Mouse (Mus musculus): ENCODE measurements around the gene Cox7b.

GRCm38 (mm10) chrX:106012559-106012958 lies 2.9 kb upstream of the Cox7b start:
- TF ChIP-seq POLR2A (IDR thresholded peaks at IDR 0.05; ENCODE audit: low read depth, low read length) (no peak), PAX5 (IDR thresholded peaks at IDR 0.05; ENCODE audit: low read length) (no peak), GABPA (IDR thresholded peaks at IDR 0.05; ENCODE audit: insufficient replicate concordance, low read depth, low read length) (no peak), CTCF (conservative IDR thresholded peaks at IDR 0.05 in 1 of 2, IDR thresholded peaks at IDR 0.05 in 1 of 2; ENCODE audit: low read depth in 2 of 2, low read length in 2 of 2) (no peak), USF2 (conservative IDR thresholded peaks at IDR 0.05; ENCODE audit: low read depth, low read length) (no peak), ELF1 (IDR thresholded peaks at IDR 0.05; ENCODE audit: low read depth, low read length) (no peak), JUN (IDR thresholded peaks at IDR 0.05; ENCODE audit: insufficient read depth, low read depth, low read length) (no peak), TCF12 (IDR thresholded peaks at IDR 0.05; ENCODE audit: low read depth, low read length) (no peak), CHD1 (IDR thresholded peaks at IDR 0.05; ENCODE audit: low read depth, low read length) (no peak), USF1 (IDR thresholded peaks at IDR 0.05; ENCODE audit: low read depth, low read length) (no peak), SMC3 (IDR thresholded peaks at IDR 0.05; ENCODE audit: low read depth, low read length) (no peak), EP300 (IDR thresholded peaks at IDR 0.05; ENCODE audit: low read length) (no peak), IRF4 (IDR thresholded peaks at IDR 0.05; ENCODE audit: low read depth, low read length) (no peak), ZC3H11A (IDR thresholded peaks at IDR 0.05; ENCODE audit: low read depth, low read length) (no peak)
